Mouse (Mus musculus) stomach, embryonic 16.5 days (tissue): ENCODE measurements around the gene Olfr228. TPM values are rescaled to one million over a fixed set of nuclear protein-coding genes. Genes with fewer than 3 reads are reported as not detected.
"Not testable (repeated sequence)": the region's sequence is repeated elsewhere in the genome, so short reads cannot be mapped to it uniquely, and the experiment has no call there.

Experiments
- ATAC-seq: fragments of 200-750 bp; cut with Nextera tagmentation; 2 replicates; pipeline ENCODE4 v1.8.0; 2017; ENCODE audit warnings: moderate number of reproducible peaks, moderate TSS enrichment; ENCODE audit not compliant: insufficient read depth, low FRiP score
- H3K27ac ChIP-seq: fragments of 300-500 bp; sonication (generic); 2 replicates; pipeline ENCODE4 v1.5.1; 2014; ENCODE audit warnings: low read length
- H3K27me3 ChIP-seq: fragments of 300-500 bp; sonication (generic); 2 replicates; pipeline ENCODE4 v1.6.1; 2014; ENCODE audit warnings: low read length, control low read depth, mixed read lengths; ENCODE audit not compliant: control insufficient read depth, insufficient read depth
- H3K36me3 ChIP-seq: fragments of 300-500 bp; sonication (generic); 2 replicates; pipeline ENCODE4 v1.6.1; 2014; ENCODE audit warnings: low read length; ENCODE audit not compliant: control insufficient read depth, insufficient read depth
- H3K4me1 ChIP-seq: fragments of 300-500 bp; sonication (generic); 2 replicates; pipeline ENCODE4 v1.6.1; 2014; ENCODE audit warnings: low read length, control low read depth, mixed read lengths; ENCODE audit not compliant: control insufficient read depth, insufficient read depth
- H3K4me2 ChIP-seq: fragments of 300-500 bp; sonication (generic); 2 replicates; pipeline ENCODE4 v1.6.1; 2014; ENCODE audit warnings: low read depth, low read length, mixed read lengths
- H3K4me3 ChIP-seq: fragments of 300-500 bp; sonication (generic); replicated peaks from 2 replicates; pipeline ENCODE4 v1.5.1; 2014; ENCODE audit warnings: mild to moderate bottlenecking, low read length
- H3K9ac ChIP-seq: fragments of 300-500 bp; sonication (generic); 2 replicates; pipeline ENCODE4 v1.6.1; 2014; ENCODE audit warnings: low read length
- H3K9me3 ChIP-seq: fragments of 300-500 bp; sonication (generic); replicated peaks from 2 replicates; pipeline ENCODE4 v1.6.1; 2016; ENCODE audit warnings: low read length, control low read depth; ENCODE audit not compliant: control insufficient read depth
- WGBS: fragments of 180-500 bp; shearing (Covaris S2); extraction: QIAGEN DNeasy Blood & Tissue Kit; methylation state at CpG from one replicate; pipeline ENCODE4 v1.1.7; 2014; 5-methylcytosine and 5-hydroxymethylcytosine counted together
- polyA plus RNA-seq: library from polyadenylated mRNA; unstranded; fragments of >200 nt; fragmentation: Nextera tagmentation; extraction: Ambion mirVana; gene quantifications from 2 replicates; pipeline ENCODE4 v1.2.1, GENCODE M21; 2015

Gene Olfr228
- not detected in 2 replicates for polyA plus RNA-seq

- no peak within 1 kb of the TSS for H3K27ac ChIP-seq
- no peak within 1 kb of the TSS for H3K9ac ChIP-seq
- ATAC-seq = no peak
- no peak within 1 kb of the TSS for H3K4me2 ChIP-seq
- WGBS = 30% methylated on average over 1 of the region's 1 CpGs
- H3K4me3 ChIP-seq = no peak within 1 kb of the TSS
- no peaks in the 10 kb centered on the region for H3K9me3 ChIP-seq
- H3K27me3 ChIP-seq = no peaks in the 10 kb centered on the region
- no peaks in the 10 kb centered on the region for H3K4me1 ChIP-seq
- H3K36me3 ChIP-seq = no peaks in the 10 kb centered on the region
Measured at GRCm38 (mm10) chr2:86487286-86487685, at the start of gene Olfr228. Olfr228 (minus strand) TSS chr2:86487386.

GRCm38 (mm10) chr2:86530991-86531390, 43.8 kb upstream of the Olfr228 start:
- Histone ChIP-seq H3K4me1 (no peaks in the 10 kb centered on the region), H3K36me3 (no peaks in the 10 kb centered on the region), H3K9ac (no peak overlapping the region), H3K4me2 (no peak overlapping the region), H3K27me3 (no peaks in the 10 kb centered on the region), H3K27ac (no peak overlapping the region), H3K4me3 (no peak overlapping the region), H3K9me3 (no peaks in the 10 kb centered on the region)
- 85% methylated on average over 1 of the region's 1 CpGs for WGBS
- no peak for ATAC-seq

GRCm38 (mm10) chr2:86508161-86508560, 21.0 kb upstream of the Olfr228 start, which contains the start of gene Olfr1076:
Olfr1076 (plus strand) TSS chr2:86508461.
- WGBS = 78% methylated on average over 1 of the region's 1 CpGs
- Histone ChIP-seq H3K27me3 (no peaks in the 10 kb centered on the region), H3K4me1 (no peaks in the 10 kb centered on the region), H3K9ac (no peak within 1 kb of the TSS), H3K36me3 (no peaks in the 10 kb centered on the region), H3K9me3 (no peaks in the 10 kb centered on the region), H3K4me3 (no peak within 1 kb of the TSS), H3K27ac (no peak within 1 kb of the TSS), H3K4me2 (no peak within 1 kb of the TSS)
- no peak for ATAC-seq

- 0 out of 2 replicates have a peak overlapping the region, but pooled peaks have one; percentile 10 for H3K4me3 ChIP-seq
- no peaks in the 10 kb centered on the region for H3K27me3 ChIP-seq
- H3K36me3 ChIP-seq = no peaks in the 10 kb centered on the region
- ATAC-seq = no peak
- no peaks in the 10 kb centered on the region for H3K9me3 ChIP-seq
- WGBS = 27% methylated on average over 10 of the region's 10 CpGs
- H3K27ac ChIP-seq = no peak overlapping the region
- peak overlapping the region; percentile 43 for H3K4me2 ChIP-seq
- H3K4me1 ChIP-seq = no peaks in the 10 kb centered on the region
- H3K9ac ChIP-seq = peak overlapping the region; percentile 43; the same call in 1 of the 2 replicates
Measured at GRCm38 (mm10) chr2:86464442-86465109, 22.6 kb downstream of the Olfr228 start.

- 61% methylated on average over 1 of the region's 1 CpGs for WGBS
- no peak overlapping the region for H3K4me2 ChIP-seq
- H3K4me1 ChIP-seq = no peaks in the 10 kb centered on the region
- H3K27ac ChIP-seq = no peak overlapping the region
- H3K4me3 ChIP-seq = no peak overlapping the region
- no peak overlapping the region for H3K9ac ChIP-seq
- H3K27me3 ChIP-seq = no peaks in the 10 kb centered on the region
- H3K9me3 ChIP-seq = no peaks in the 10 kb centered on the region
- no peaks in the 10 kb centered on the region for H3K36me3 ChIP-seq
- ATAC-seq = no peak
Measured at GRCm38 (mm10) chr2:86460434-86460833, 26.8 kb downstream of the Olfr228 start.

GRCm38 (mm10) chr2:86456169-86456568, 31.0 kb downstream of the Olfr228 start, which contains the start of gene Olfr1066:
Olfr1066 (minus strand) TSS chr2:86456269.
- 70% methylated on average over 1 of the region's 1 CpGs for WGBS
- Histone ChIP-seq H3K4me3 (no peak within 1 kb of the TSS), H3K4me1 (no peaks in the 10 kb centered on the region), H3K36me3 (no peaks in the 10 kb centered on the region), H3K27ac (no peak within 1 kb of the TSS), H3K9me3 (no peaks in the 10 kb centered on the region), H3K9ac (no peak within 1 kb of the TSS), H3K27me3 (no peaks in the 10 kb centered on the region), H3K4me2 (no peak within 1 kb of the TSS)
- ATAC-seq = no peak

GRCm38 (mm10) chr2:86450491-86450890, 36.7 kb downstream of the Olfr228 start, which contains the start of gene Olfr1065:
Olfr1065 (minus strand) TSS chr2:86450591.
- WGBS = no CpG with 5 or more reads among the region's 1 CpGs
- not testable (repeated sequence) for H3K4me2 ChIP-seq, ATAC-seq

GRCm38 (mm10) chr2:86442101-86442500, 45.1 kb downstream of the Olfr228 start:
- not testable (repeated sequence) for H3K36me3 ChIP-seq, H3K4me3 ChIP-seq, H3K4me1 ChIP-seq, H3K4me2 ChIP-seq, ATAC-seq, H3K9me3 ChIP-seq, H3K9ac ChIP-seq, H3K27me3 ChIP-seq, H3K27ac ChIP-seq
- 65% methylated on average over 1 of the region's 1 CpGs for WGBS

More at GRCm38 (mm10) chr2:86450491-86450890, 36.7 kb downstream of the Olfr228 start, which contains the start of gene Olfr1065:
- H3K36me3 ChIP-seq, H3K9ac ChIP-seq, H3K9me3 ChIP-seq, H3K4me1 ChIP-seq, H3K27ac ChIP-seq, H3K27me3 ChIP-seq, H3K4me3 ChIP-seq: not testable (repeated sequence)
